Mouse (Mus musculus): ENCODE measurements around the gene Frmd5. TPM values are rescaled to one million over a fixed set of nuclear protein-coding genes. Genes with fewer than 3 reads are reported as not detected.
A peak's percentile ranks its signal among the peaks of the same experiment; 100 is the strongest.
"Not testable (repeated sequence)": the region's sequence is repeated elsewhere in the genome, so short reads cannot be mapped to it uniquely, and the experiment has no call there.

Gene Frmd5
- under 1 TPM; 0.33 to 0.38 TPM for total RNA-seq (2021)
- long read RNA-seq, experiment 1, result 0 reads
- long read RNA-seq, experiment 2, result 0 reads

GRCm38 (mm10) chr2:121806959-121807653, at the start of gene Frmd5:
Gene Frmd5 (minus strand): TSS chr2:121807087.
- DNase-seq, result peak; percentile 81
- intact Hi-C loops (cut with DNase I; ENCODE audit: low total_unique reads), result no loop called here

GRCm38 (mm10) chr2:121853974-121854373, 47.1 kb upstream of the Frmd5 start:
- intact Hi-C loops (cut with DNase I; ENCODE audit: low total_unique reads), result no loop called here
- no peak for DNase-seq

- no peak for DNase-seq
- intact Hi-C loops (cut with DNase I; ENCODE audit: low total_unique reads), result no loop called here
Measured at GRCm38 (mm10) chr2:121852045-121852444, 45.2 kb upstream of the Frmd5 start.

- no peak for DNase-seq
- intact Hi-C loops (cut with DNase I; ENCODE audit: low total_unique reads), result no loop called here
Measured at GRCm38 (mm10) chr2:121846050-121846449, 39.2 kb upstream of the Frmd5 start.

- no peak for DNase-seq
- intact Hi-C loops (cut with DNase I; ENCODE audit: low total_unique reads), result no loop called here
Measured at GRCm38 (mm10) chr2:121842249-121842648, 35.4 kb upstream of the Frmd5 start.

- intact Hi-C loops (cut with DNase I; ENCODE audit: low total_unique reads), result no loop called here
- DNase-seq, result no peak
Measured at GRCm38 (mm10) chr2:121841453-121841852, 34.6 kb upstream of the Frmd5 start.

GRCm38 (mm10) chr2:121834926-121835325, 28.0 kb upstream of the Frmd5 start:
- intact Hi-C loops (cut with DNase I; ENCODE audit: low total_unique reads), result no loop called here
- DNase-seq, result no peak

- intact Hi-C loops (cut with DNase I; ENCODE audit: low total_unique reads), result loop anchor here (2.0 kb wide), 1 partner anchor 262 kb away; no protein-coding TSS in a partner anchor
- DNase-seq, result peak; percentile 16
Measured at GRCm38 (mm10) chr2:121832484-121832894, 25.6 kb upstream of the Frmd5 start.

- no peak for DNase-seq
- intact Hi-C loops (cut with DNase I; ENCODE audit: low total_unique reads), result no loop called here
Measured at GRCm38 (mm10) chr2:121828411-121828810, 21.5 kb upstream of the Frmd5 start.

- intact Hi-C loops (cut with DNase I; ENCODE audit: low total_unique reads), result no loop called here
- no peak for DNase-seq
Measured at GRCm38 (mm10) chr2:121826189-121826588, 19.3 kb upstream of the Frmd5 start.

GRCm38 (mm10) chr2:121824653-121825052, 17.8 kb upstream of the Frmd5 start:
- intact Hi-C loops (cut with DNase I; ENCODE audit: low total_unique reads), result no loop called here
- no peak for DNase-seq

- intact Hi-C loops (cut with DNase I; ENCODE audit: low total_unique reads), result no loop called here
Measured at GRCm38 (mm10) chr2:121821787-121822186, 14.9 kb upstream of the Frmd5 start.

GRCm38 (mm10) chr2:121810876-121811275, 4.0 kb upstream of the Frmd5 start:
- DNase-seq; intact Hi-C loops (cut with DNase I; ENCODE audit: low total_unique reads): not testable (repeated sequence)

More at GRCm38 (mm10) chr2:121821787-121822186, 14.9 kb upstream of the Frmd5 start:
- DNase-seq, result no peak

- no peak for DNase-seq
- intact Hi-C loops (cut with DNase I; ENCODE audit: low total_unique reads), result no loop called here
Measured at GRCm38 (mm10) chr2:121809126-121809525, 2.2 kb upstream of the Frmd5 start.

- DNase-seq, result peak; percentile 6
- intact Hi-C loops (cut with DNase I; ENCODE audit: low total_unique reads), result no loop called here
Measured at GRCm38 (mm10) chr2:121806171-121806943, 530 bp downstream of the Frmd5 start.

GRCm38 (mm10) chr2:121799051-121799450, 7.8 kb downstream of the Frmd5 start:
- DNase-seq, result no peak
- intact Hi-C loops (cut with DNase I; ENCODE audit: low total_unique reads), result no loop called here

GRCm38 (mm10) chr2:121795995-121796394, 10.9 kb downstream of the Frmd5 start:
- intact Hi-C loops (cut with DNase I; ENCODE audit: low total_unique reads), result no loop called here
- DNase-seq, result no peak

GRCm38 (mm10) chr2:121789777-121790176, 17.1 kb downstream of the Frmd5 start:
- intact Hi-C loops (cut with DNase I; ENCODE audit: low total_unique reads), result no loop called here

GRCm38 (mm10) chr2:121788415-121788814, 18.5 kb downstream of the Frmd5 start:
- DNase-seq, result no peak
- intact Hi-C loops (cut with DNase I; ENCODE audit: low total_unique reads), result no loop called here

More at GRCm38 (mm10) chr2:121789777-121790176, 17.1 kb downstream of the Frmd5 start:
- no peak for DNase-seq

GRCm38 (mm10) chr2:121787767-121788166, 19.1 kb downstream of the Frmd5 start:
- DNase-seq, result peak; percentile 8
- intact Hi-C loops (cut with DNase I; ENCODE audit: low total_unique reads), result no loop called here

- DNase-seq, result no peak
- intact Hi-C loops (cut with DNase I; ENCODE audit: low total_unique reads), result no loop called here
Measured at GRCm38 (mm10) chr2:121787271-121787670, 19.6 kb downstream of the Frmd5 start.

Data from gastrocnemius, postnatal 14 days (tissue).